Mouse (Mus musculus) heart, postnatal 0 days (tissue): ENCODE results near the gene Bglap. TPM values are rescaled to one million over a fixed set of nuclear protein-coding genes. Genes with fewer than 3 reads are reported as not detected.
"Not testable (repeated sequence)": the region's sequence is repeated elsewhere in the genome, so short reads cannot be mapped to it uniquely, and the experiment has no call there.

Source experiments
- ATAC-seq: fragments of 200-750 bp; cut with Nextera tagmentation; 2 replicates; pipeline ENCODE4 v1.8.0; 2017; ENCODE audit warnings: low read depth, moderate number of reproducible peaks, moderate library complexity; ENCODE audit not compliant: insufficient read depth
- DNase-seq: peaks from one replicate; pipeline ENCODE4 v3.0.0-alpha.2; 2016; ENCODE audit warnings: low spot score
- H3K27ac ChIP-seq: fragments of 300-500 bp; sonication (generic); 2 replicates; pipeline ENCODE4 v1.5.1; 2014; ENCODE audit warnings: low read depth, mild to moderate bottlenecking
- H3K27me3 ChIP-seq: fragments of 300-500 bp; sonication (generic); 2 replicates; pipeline ENCODE4 v1.6.1; 2014; ENCODE audit warnings: low read length, mixed read lengths; ENCODE audit not compliant: control insufficient read depth, insufficient read depth
- H3K36me3 ChIP-seq: fragments of 300-500 bp; sonication (generic); replicated peaks from 2 replicates; pipeline ENCODE4 v1.6.1; 2014; ENCODE audit warnings: low read length, mixed read lengths; ENCODE audit not compliant: control insufficient read depth, insufficient read depth
- H3K4me1 ChIP-seq: fragments of 300-500 bp; sonication (generic); 2 replicates; pipeline ENCODE4 v1.6.1; 2014; ENCODE audit warnings: antibody characterized with exemption; ENCODE audit not compliant: control insufficient read depth, insufficient read depth
- H3K4me2 ChIP-seq: fragments of 300-500 bp; sonication (generic); 2 replicates; pipeline ENCODE4 v1.6.1; 2014; ENCODE audit warnings: low read depth, mild to moderate bottlenecking, low read length, moderate library complexity
- H3K4me3 ChIP-seq: fragments of 300-500 bp; sonication (generic); 2 replicates; pipeline ENCODE4 v1.5.1; 2014; ENCODE audit warnings: low read depth, low read length
- H3K9ac ChIP-seq: fragments of 300-500 bp; sonication (generic); replicated peaks from 2 replicates; pipeline ENCODE4 v1.6.1; 2014; ENCODE audit warnings: low read depth, low read length, mixed read lengths
- H3K9me3 ChIP-seq: fragments of 300-500 bp; sonication (generic); replicated peaks from 2 replicates; pipeline ENCODE4 v1.6.1; 2016; ENCODE audit warnings: low read length; ENCODE audit not compliant: control insufficient read depth
- CTCF ChIP-seq: IDR thresholded peaks from 2 replicates; pipeline ENCODE4 v1.5.1; 2016; ENCODE audit warnings: antibody characterized with exemption, control low read depth, low read depth
- EP300 ChIP-seq: IDR thresholded peaks from 2 replicates; pipeline ENCODE4 v1.6.1; 2016; ENCODE audit warnings: antibody characterized with exemption, low read depth
- WGBS: fragments of 180-500 bp; shearing (Covaris S2); extraction: QIAGEN DNeasy Blood & Tissue Kit; methylation state at CpG from one replicate; pipeline ENCODE4 v1.1.7; 2014; 5-methylcytosine and 5-hydroxymethylcytosine counted together
- polyA plus RNA-seq: library from polyadenylated mRNA; unstranded; fragments of >200 nt; fragmentation: Nextera tagmentation; extraction: Ambion mirVana; gene quantifications from 2 replicates; pipeline ENCODE4 v1.2.1, GENCODE M21; 2015
- total RNA-seq: library from RNA; depleted of rRNA; stranded (reverse); fragments of >200 nt; gene quantifications from 2 replicates; pipeline ENCODE4 v1.2.3, GENCODE M21; 2014; ENCODE audit warnings: low replicate concordance; rRNA removed

Gene Bglap
- total RNA-seq = not detected in 2 replicates
- not detected in 2 replicates for polyA plus RNA-seq

DNA sequence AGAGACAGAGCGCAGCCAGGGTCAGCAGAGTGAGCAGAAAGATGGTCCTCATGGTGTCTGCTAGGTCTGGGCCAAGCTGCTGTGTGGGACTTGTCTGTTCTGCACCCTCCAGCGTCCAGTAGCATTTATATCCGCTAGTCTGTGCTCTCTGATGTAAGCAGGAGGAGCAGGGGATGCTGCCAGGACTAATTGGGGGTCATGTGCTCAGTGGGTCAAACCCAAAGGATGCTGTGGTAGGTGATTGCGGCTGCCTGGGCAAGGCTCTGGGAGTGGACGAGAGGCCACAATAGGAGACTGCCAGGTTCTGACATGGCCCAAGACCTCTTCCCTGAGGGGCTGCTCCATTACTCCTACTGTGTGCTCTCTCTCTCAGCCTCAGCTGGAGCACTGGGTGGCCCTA is at the start of gene Bglap:
TSS of gene Bglap (minus strand) at position 101 of the 400 bp plus-strand sequence.
- Histone ChIP-seq H3K27ac (no peak within 1 kb of the TSS), H3K27me3 (no peaks in the 10 kb centered on the region), H3K9ac (no peak within 1 kb of the TSS), H3K4me1 (no peaks in the 10 kb centered on the region), H3K36me3 (no peaks in the 10 kb centered on the region), H3K4me3 (no peak within 1 kb of the TSS), H3K4me2 (no peak within 1 kb of the TSS), H3K9me3 (no peaks in the 10 kb centered on the region)
- DNase-seq = no peak
- TF ChIP-seq CTCF (no peak), EP300 (no peak)
- WGBS = 67% methylated on average over 5 of the region's 5 CpGs
- ATAC-seq = no peak

DNA sequence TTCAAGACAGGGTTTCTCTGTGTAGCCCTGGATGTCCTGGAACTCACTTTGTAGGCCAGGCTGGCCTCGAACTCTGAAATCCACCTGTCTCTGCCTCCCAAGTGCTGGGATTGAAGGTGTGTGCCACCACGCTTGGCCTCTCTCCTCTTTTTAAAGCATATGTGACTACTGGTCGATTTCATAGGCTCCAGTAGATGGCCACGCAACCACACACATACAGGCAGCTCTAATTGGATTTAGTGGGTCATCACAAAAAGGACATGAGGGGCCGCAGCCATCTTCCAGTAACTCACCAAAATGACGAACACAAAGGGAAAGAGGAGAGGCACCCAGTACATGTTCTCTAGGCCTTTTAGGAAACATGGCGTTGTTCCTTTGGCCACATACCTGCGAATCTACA is 44.4 kb upstream of the Bglap start:
- H3K36me3 ChIP-seq, H3K4me2 ChIP-seq, H3K9ac ChIP-seq, H3K27ac ChIP-seq, ATAC-seq, H3K9me3 ChIP-seq, H3K27me3 ChIP-seq, H3K4me3 ChIP-seq, DNase-seq: not testable (repeated sequence)
- WGBS = 62% methylated on average over 8 of the region's 8 CpGs
- TF ChIP-seq CTCF = peak; percentile 37
- H3K4me1 ChIP-seq = peaks cover 10% of the 10 kb centered on the region

DNA sequence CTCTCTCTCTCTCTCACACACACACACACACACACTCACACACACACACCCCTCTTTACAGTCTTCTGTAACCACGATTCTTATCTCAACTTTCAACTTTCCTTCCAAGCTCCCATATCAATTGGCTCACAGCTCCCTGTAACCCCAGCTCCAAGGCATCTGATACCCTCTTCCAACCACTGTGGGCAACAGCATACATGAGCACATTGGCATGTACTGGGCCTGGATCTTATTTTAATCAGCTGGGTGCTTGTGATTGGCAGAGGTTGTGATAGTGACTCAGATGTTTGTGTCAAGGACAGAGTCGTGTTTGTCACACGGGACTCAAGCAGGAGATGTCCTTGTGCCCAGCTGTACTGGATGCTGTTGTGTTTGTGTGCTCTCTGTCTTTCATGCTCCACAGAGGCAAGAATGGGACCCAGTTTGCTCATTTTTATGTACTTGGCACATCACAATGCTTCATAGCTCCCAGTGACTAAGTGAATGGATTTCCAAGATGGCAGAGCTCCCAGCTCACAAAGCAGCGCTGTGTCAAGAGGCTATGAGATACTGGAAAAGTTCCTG is 43.2 kb upstream of the Bglap start:
- Histone ChIP-seq H3K9me3 (no peaks in the 10 kb centered on the region), H3K36me3 (no peaks in the 10 kb centered on the region), H3K27ac (no peak overlapping the region), H3K27me3 (no peaks in the 10 kb centered on the region), H3K4me1 (peaks cover 14% of the 10 kb centered on the region), H3K9ac (no peak overlapping the region), H3K4me3 (no peak overlapping the region), H3K4me2 (no peak overlapping the region)
- TF ChIP-seq CTCF (no peak), EP300 (no peak)
- ATAC-seq (no peak), DNase-seq (no peak)
- 58% methylated on average over 4 of the region's 4 CpGs for WGBS

DNA sequence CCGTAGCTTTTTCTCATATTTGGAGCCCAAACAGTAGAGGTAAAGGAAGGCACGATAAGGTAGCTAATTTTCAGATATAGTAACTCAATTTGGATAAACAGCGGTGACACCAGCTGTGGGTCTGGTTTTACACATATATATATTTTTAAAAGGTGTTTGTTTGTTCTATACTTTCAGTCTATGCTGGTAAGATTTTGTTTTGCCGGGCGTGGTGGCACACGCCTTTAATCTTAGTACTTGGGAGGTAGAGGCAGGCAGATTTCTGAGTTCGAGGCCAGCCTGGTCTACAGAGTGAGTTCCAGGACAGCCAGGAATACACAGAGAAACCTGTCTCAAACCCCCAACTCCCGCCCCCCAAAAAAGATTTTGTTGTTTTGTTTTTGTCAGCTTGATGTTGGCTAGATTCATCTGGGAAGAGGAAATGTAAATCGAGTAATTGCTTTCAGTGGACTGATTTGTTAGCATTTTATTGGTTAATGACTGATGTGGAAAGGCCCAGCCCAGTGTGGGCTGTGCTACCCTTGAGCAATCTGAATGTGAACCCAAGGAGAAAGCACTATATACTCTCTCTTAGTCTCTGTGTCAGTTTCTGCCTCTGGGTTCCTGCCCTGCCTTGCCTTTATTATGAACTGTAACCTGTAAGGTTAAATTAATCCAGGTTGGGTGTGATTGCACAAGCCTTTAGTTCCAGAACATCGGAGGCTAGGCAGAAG is 41.6 kb upstream of the Bglap start:
- ATAC-seq = no peak
- peak overlapping the region; percentile 46; the same call in 1 of the 2 replicates for H3K9ac ChIP-seq
- H3K4me2 ChIP-seq = peak overlapping the region; percentile 91

DNA sequence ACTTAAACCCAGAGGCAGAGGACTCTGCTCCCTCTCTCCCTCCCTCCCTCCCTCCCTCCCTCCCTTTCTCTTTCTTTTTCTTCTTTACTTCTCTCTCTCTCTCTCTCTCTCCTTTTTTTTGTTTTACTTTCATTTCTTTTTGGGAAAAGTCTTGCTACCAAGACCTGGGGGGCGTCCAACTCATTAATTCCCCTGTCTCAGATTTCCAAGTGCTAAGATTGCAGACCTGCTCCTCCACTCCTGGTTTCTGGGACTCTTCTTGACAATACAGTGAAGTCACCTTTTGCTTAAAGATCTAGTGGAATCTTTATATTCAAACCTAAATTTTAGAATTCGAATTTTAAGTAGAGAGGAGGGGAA is 41.0 kb upstream of the Bglap start:
- H3K27me3 ChIP-seq = no peaks in the 10 kb centered on the region
- H3K9me3 ChIP-seq = no peaks in the 10 kb centered on the region
- H3K4me1 ChIP-seq = peaks cover 14% of the 10 kb centered on the region
- H3K36me3 ChIP-seq = peaks cover 13% of the 10 kb centered on the region
- TF ChIP-seq EP300 (no peak), CTCF (no peak)
- H3K4me2 ChIP-seq = peak overlapping the region; percentile 91
- H3K27ac ChIP-seq = no peak overlapping the region
- peak overlapping the region; percentile 46 for H3K9ac ChIP-seq
- ATAC-seq (no peak), DNase-seq (no peak)
- peak overlapping the region; percentile 78 for H3K4me3 ChIP-seq
- WGBS = 11% methylated on average over 2 of the region's 2 CpGs

More for the DNA sequence above, 41.6 kb upstream of the Bglap start:
- H3K4me1 ChIP-seq = peaks cover 14% of the 10 kb centered on the region
- no peak for TF ChIP-seq CTCF
- no peak for TF ChIP-seq EP300
- peaks cover 8% of the 10 kb centered on the region for H3K36me3 ChIP-seq
- no peak overlapping the region for H3K27ac ChIP-seq
- no peaks in the 10 kb centered on the region for H3K27me3 ChIP-seq
- H3K4me3 ChIP-seq = peak overlapping the region; percentile 78; the same call in 1 of the 2 replicates
- no peak for DNase-seq
- WGBS = 77% methylated on average over 10 of the region's 10 CpGs
- no peaks in the 10 kb centered on the region for H3K9me3 ChIP-seq
